8 mouse cellular contexts compared by ENCODE assay signal in the genomic region with DNA sequence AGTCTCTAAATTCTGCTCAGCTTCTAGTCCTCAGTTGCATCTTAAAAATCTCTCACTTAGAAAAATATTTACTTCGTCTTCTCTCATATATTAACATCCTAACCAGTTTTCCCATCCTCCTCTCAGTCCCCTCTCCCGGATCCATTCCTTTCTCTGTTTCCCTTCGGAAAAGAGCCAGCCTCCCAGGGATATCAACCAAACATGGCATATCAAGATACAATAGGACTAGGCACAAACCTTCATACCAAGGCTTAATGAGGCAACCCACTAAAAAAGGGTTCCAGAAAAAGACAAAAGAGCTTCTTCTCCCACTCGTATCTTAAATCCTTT. TPM values are rescaled to one million over a fixed set of nuclear protein-coding genes. Genes with fewer than 3 reads are reported as not detected.
DNase-seq lines count a peak whose midpoint lies in the region; ATAC-seq and TF ChIP-seq lines count a peak whose summit lies in the region.

No protein-coding gene starts in this region.

- no peak for TF ChIP-seq POLR2A in heart, adult 2 months (IDR thresholded peaks at IDR 0.05; ENCODE audit: insufficient read depth, low read depth, low read length)

- peak overlapping the region; percentile 56; the same call in 1 of the 2 replicates for H3K9ac ChIP-seq in heart, adult 2 months (ENCODE audit: low read depth, low read length)
- H3K9ac ChIP-seq in forebrain, embryonic 13.5 days: peak overlapping the region; percentile 67
- H3K9ac ChIP-seq in liver, embryonic 14.5 days (replicated peaks): no peak overlapping the region

- H3K4me2 ChIP-seq in forebrain, embryonic 13.5 days: peak overlapping the region; percentile 61
- H3K4me2 ChIP-seq in liver, embryonic 14.5 days (ENCODE audit: low read depth): peak overlapping the region; percentile 73

- no peaks in the 10 kb centered on the region for H3K27me3 ChIP-seq in heart, adult 2 months (ENCODE audit: control insufficient read depth, insufficient read depth, low read length)
- H3K27me3 ChIP-seq in forebrain, embryonic 13.5 days: no peaks in the 10 kb centered on the region
- H3K27me3 ChIP-seq in liver, embryonic 14.5 days (ENCODE audit: control insufficient read depth, insufficient read depth, low read length): no peaks in the 10 kb centered on the region

- H3K4me3 ChIP-seq in heart, adult 2 months: peak overlapping the region; percentile 67
- H3K4me3 ChIP-seq in forebrain, embryonic 13.5 days: peak overlapping the region; percentile 54
- peak overlapping the region; percentile 69 to 84 for H3K4me3 ChIP-seq in liver, embryonic 14.5 days (ENCODE audit: insufficient read depth in 1 of 2, low read depth in 2 of 2, low read length in 2 of 2)

- no peaks in the 10 kb centered on the region for H3K79me2 ChIP-seq in heart, adult 2 months (replicated peaks; ENCODE audit: control insufficient read depth, insufficient read depth, low read length)

- TF ChIP-seq EP300 in heart, adult 2 months (IDR thresholded peaks at IDR 0.05; ENCODE audit: insufficient read depth, low read depth, low read length): no peak
- no peak for TF ChIP-seq EP300 in liver, embryonic 14.5 days (IDR thresholded peaks at IDR 0.05; ENCODE audit: low read depth)

- WGBS in heart, adult 2 months: 23% methylated on average over 4 of the region's 4 CpGs
- WGBS in forebrain, embryonic 13.5 days: 17% methylated on average over 4 of the region's 4 CpGs
- 17% methylated on average over 4 of the region's 4 CpGs for WGBS in liver, embryonic 14.5 days (ENCODE audit: insufficient replicate concordance)

- no peak for TF ChIP-seq CTCF in heart, adult 2 months (IDR thresholded peaks at IDR 0.05)
- TF ChIP-seq CTCF in liver, embryonic 14.5 days (IDR thresholded peaks at IDR 0.05; ENCODE audit: low read depth): no peak

- DNase-seq in heart, adult 2 months: no peak
- no peak for DNase-seq in heart, postnatal 36 days
- DNase-seq in A20 (ENCODE audit: low read depth, low spot score): peak; percentile 2
- DNase-seq in liver, embryonic 14.5 days (ENCODE audit: low read depth in 3 of 3, low spot score in 3 of 3): no peak
- no peak for DNase-seq in spleen, postnatal 14 days (ENCODE audit: low spot score in 2 of 2)

- intact Hi-C loops in heart, adult 2 months (cut with DNase I): no loop called here
- intact Hi-C loops in heart, postnatal 36 days (cut with DNase I): loop anchor here (2.0 kb wide), 1 partner anchor 28 kb away; the partner anchor contains the start of gene Zfp280c

- H3K4me1 ChIP-seq in heart, adult 2 months (ENCODE audit: control insufficient read depth, insufficient read depth, low read length): no peaks in the 10 kb centered on the region; the same call in 1 of the 2 replicates
- peaks cover 4% of the 10 kb centered on the region; the same call in 1 of the 2 replicates for H3K4me1 ChIP-seq in forebrain, embryonic 13.5 days
- no peaks in the 10 kb centered on the region for H3K4me1 ChIP-seq in liver, embryonic 14.5 days (replicated peaks; ENCODE audit: control insufficient read depth in 2 of 2, insufficient read depth in 2 of 2, low read length in 1 of 2)

- no peaks in the 10 kb centered on the region for H3K9me3 ChIP-seq in forebrain, embryonic 13.5 days (replicated peaks)
- no peaks in the 10 kb centered on the region for H3K9me3 ChIP-seq in liver, embryonic 14.5 days (ENCODE audit: control insufficient read depth, low read length)

- no peaks in the 10 kb centered on the region for H3K36me3 ChIP-seq in heart, adult 2 months (ENCODE audit: control insufficient read depth, insufficient read depth, low read length)
- H3K36me3 ChIP-seq in forebrain, embryonic 13.5 days (ENCODE audit: poor library complexity, severe bottlenecking): no peaks in the 10 kb centered on the region
- no peaks in the 10 kb centered on the region for H3K36me3 ChIP-seq in liver, embryonic 14.5 days (replicated peaks; ENCODE audit: control insufficient read depth, insufficient read depth, low read depth)

- ATAC-seq in forebrain, embryonic 13.5 days: no peak
- ATAC-seq in liver, embryonic 14.5 days (ENCODE audit: insufficient read depth): no peak
- ATAC-seq in granulocyte monocyte progenitor cell, adult 5-6 weeks (replicated peaks; ENCODE audit: poor library complexity, severe bottlenecking): no peak
- no peak for ATAC-seq in CD4-positive, CD25-positive, alpha-beta regulatory T cell, adult 4 months

- H3K27ac ChIP-seq in heart, adult 2 months: no peak overlapping the region
- H3K27ac ChIP-seq in forebrain, embryonic 13.5 days: peak overlapping the region; percentile 73
- H3K27ac ChIP-seq in liver, embryonic 14.5 days: no peak overlapping the region

RNA-seq across cellular contexts. Expression of gene Slc25a14, which starts 0.2 kb away (rescaled TPM):
- 1 to 10 TPM; 1.9 to 2.1 TPM for total RNA-seq in heart, adult 2 months (2021)
- polyA plus RNA-seq in heart, adult 2 months (2012; rRNA removed): 1.6 and 1.9 TPM in 2 replicates
- 1 to 10 TPM; 2.2 to 3.8 TPM for total RNA-seq in heart, postnatal 36 days (2021)
- polyA plus RNA-seq in forebrain, embryonic 13.5 days (2015; fragmentation: Nextera tagmentation; extraction: Ambion mirVana): 41.0 and 42.5 TPM in 2 replicates
- 1.8 and 2.2 TPM in 2 replicates for polyA plus RNA-seq in liver, embryonic 14.5 days (2012; rRNA removed)
- 3.6 and 4.5 TPM in 2 replicates for polyA plus RNA-seq in liver, embryonic 14.5 days (2014; fragmentation: Nextera tagmentation; extraction: Ambion mirVana)
- 5.3 and 8.3 TPM in 2 replicates for total RNA-seq in granulocyte monocyte progenitor cell, adult 5-6 weeks (2014; fragmentation: Nextera tagmentation)
- total RNA-seq in granulocyte monocyte progenitor cell, adult 5-6 weeks (2017): 8.0 and 8.5 TPM in 2 replicates
- 10 to 100 TPM; 10.0 to 10.4 TPM for polyA plus RNA-seq in CD4-positive, CD25-positive, alpha-beta regulatory T cell, adult 4 months (2017; shearing (Covaris generic))

RNA-seq across cellular contexts. Expression of gene Zfp280c, which starts 28.7 kb away (rescaled TPM):
- 1 to 10 TPM; 4.5 to 4.8 TPM for total RNA-seq in heart, adult 2 months (2021)
- 2.5 and 5.1 TPM in 2 replicates for polyA plus RNA-seq in heart, adult 2 months (2012; rRNA removed)
- 1 to 10 TPM; 5.2 to 7.5 TPM for total RNA-seq in heart, postnatal 36 days (2021)
- polyA plus RNA-seq in forebrain, embryonic 13.5 days (2015; fragmentation: Nextera tagmentation; extraction: Ambion mirVana): 14.9 and 16.5 TPM in 2 replicates
- 5.2 and 5.4 TPM in 2 replicates for polyA plus RNA-seq in liver, embryonic 14.5 days (2012; rRNA removed)
- 2.1 and 4.4 TPM in 2 replicates for polyA plus RNA-seq in liver, embryonic 14.5 days (2014; fragmentation: Nextera tagmentation; extraction: Ambion mirVana)
- 46.8 and 49.0 TPM in 2 replicates for total RNA-seq in granulocyte monocyte progenitor cell, adult 5-6 weeks (2014; fragmentation: Nextera tagmentation)
- total RNA-seq in granulocyte monocyte progenitor cell, adult 5-6 weeks (2017): 27.5 and 42.4 TPM in 2 replicates
- 10 to 100 TPM; 16.1 to 20.8 TPM for polyA plus RNA-seq in CD4-positive, CD25-positive, alpha-beta regulatory T cell, adult 4 months (2017; shearing (Covaris generic))

RNA-seq across cellular contexts. Expression of gene Gpr119, which starts 51.3 kb away (rescaled TPM):
- total RNA-seq in heart, adult 2 months (2021): not detected
- polyA plus RNA-seq in heart, adult 2 months (2012; rRNA removed): 0.04 TPM in 1 of 2 replicates, not detected in the other
- total RNA-seq in heart, postnatal 36 days (2021): not detected
- polyA plus RNA-seq in forebrain, embryonic 13.5 days (2015; fragmentation: Nextera tagmentation; extraction: Ambion mirVana): not detected in 2 replicates
- not detected in 2 replicates for polyA plus RNA-seq in liver, embryonic 14.5 days (2012; rRNA removed)
- polyA plus RNA-seq in liver, embryonic 14.5 days (2014; fragmentation: Nextera tagmentation; extraction: Ambion mirVana): not detected in 2 replicates
- not detected in 2 replicates for total RNA-seq in granulocyte monocyte progenitor cell, adult 5-6 weeks (2014; fragmentation: Nextera tagmentation)
- total RNA-seq in granulocyte monocyte progenitor cell, adult 5-6 weeks (2017): not detected in 2 replicates
- not detected for polyA plus RNA-seq in CD4-positive, CD25-positive, alpha-beta regulatory T cell, adult 4 months (2017; shearing (Covaris generic))
